Mouse (Mus musculus) CH12.LX (cell line): ENCODE measurements around the gene Kdm8.

Experiments
- CHD1 ChIP-seq: IDR thresholded peaks from 2 replicates; pipeline ENCODE4 v1.6.1; 2012; ENCODE audit warnings: low read depth, low read length, improper control_type of control experiment, inconsistent platforms
- CHD2 ChIP-seq: IDR thresholded peaks from 2 replicates; pipeline ENCODE4 v1.6.1; 2011; ENCODE audit warnings: low read length, improper control_type of control experiment
- CTCF ChIP-seq, 2 experiments: IDR thresholded peaks in 1 of 2; conservative IDR thresholded peaks in 1 of 2; 2 replicates each; pipeline ENCODE4 v1.5.1; 2011 to 2012; ENCODE audit warnings: low read depth in 2 of 2, low read length in 2 of 2, improper control_type of control experiment in 1 of 2, inconsistent platforms in 1 of 2, mild to moderate bottlenecking in 1 of 2, moderate library complexity in 1 of 2
- ETS1 ChIP-seq: conservative IDR thresholded peaks from 2 replicates; pipeline ENCODE4 v1.6.1; 2012; ENCODE audit warnings: low read depth, mild to moderate bottlenecking, inconsistent platforms, low read length, improper control_type of control experiment, moderate library complexity
- HCFC1 ChIP-seq: IDR thresholded peaks from 2 replicates; pipeline ENCODE4 v1.6.1; 2012; ENCODE audit warnings: low read depth, mild to moderate bottlenecking, inconsistent platforms, low read length, improper control_type of control experiment
- JUN ChIP-seq: IDR thresholded peaks from 2 replicates; pipeline ENCODE4 v1.6.1; 2011; ENCODE audit warnings: low read depth, mild to moderate bottlenecking, low read length, improper control_type of control experiment, moderate library complexity; ENCODE audit not compliant: insufficient read depth
- POLR2A ChIP-seq: IDR thresholded peaks from 2 replicates; pipeline ENCODE4 v1.6.1; 2011; ENCODE audit warnings: low read depth, mild to moderate bottlenecking, improper control_type of control experiment, low read length
- SIN3A ChIP-seq: IDR thresholded peaks from 2 replicates; pipeline ENCODE4 v1.6.1; 2012; ENCODE audit warnings: low read length, improper control_type of control experiment, inconsistent platforms
- SMC3 ChIP-seq: IDR thresholded peaks from 2 replicates; pipeline ENCODE4 v1.6.1; 2011; ENCODE audit warnings: low read depth, low read length, improper control_type of control experiment
- USF1 ChIP-seq: IDR thresholded peaks from 2 replicates; pipeline ENCODE4 v1.6.1; 2014; ENCODE audit warnings: low read depth, mild to moderate bottlenecking, inconsistent platforms, low read length, improper control_type of control experiment
- ZNF384 ChIP-seq: IDR thresholded peaks from 2 replicates; pipeline ENCODE4 v1.6.1; 2012; ENCODE audit warnings: low read depth, low read length, improper control_type of control experiment, inconsistent platforms

GRCm38 (mm10) chr7:125511852-125512251 is 67.4 kb downstream of the Kdm8 start:
- TF ChIP-seq HCFC1 (no peak), SIN3A (no peak), JUN (no peak), CTCF (conservative IDR thresholded peaks at IDR 0.05 in 1 of 2, IDR thresholded peaks at IDR 0.05 in 1 of 2; ENCODE audit: low read depth in 2 of 2, low read length in 2 of 2) (no peak), SMC3 (no peak), POLR2A (no peak), CHD1 (no peak), ETS1 (no peak), CHD2 (no peak), ZNF384 (no peak), USF1 (no peak)
